Mouse (Mus musculus) intestine, embryonic 14.5 days (tissue): ENCODE data around the gene Cacna1s. TPM values are rescaled to one million over a fixed set of nuclear protein-coding genes. Genes with fewer than 3 reads are reported as not detected.

Experiments used
- ATAC-seq: fragments of 200-750 bp; cut with Nextera tagmentation; replicated peaks from 2 replicates; pipeline ENCODE4 v1.8.0; 2017; ENCODE audit warnings: low read depth, moderate number of reproducible peaks, moderate TSS enrichment, moderate library complexity; ENCODE audit not compliant: low FRiP score, low TSS enrichment
- DNase-seq: peaks from one replicate; pipeline ENCODE4 v3.0.0-alpha.2; 2018; ENCODE audit warnings: low spot score
- H3K27ac ChIP-seq: fragments of 300-500 bp; sonication (generic); 2 replicates; pipeline ENCODE4 v1.5.1; 2014; ENCODE audit warnings: low read depth, mild to moderate bottlenecking, control low read depth
- H3K27me3 ChIP-seq: fragments of 300-500 bp; sonication (generic); replicated peaks from 2 replicates; pipeline ENCODE4 v1.6.1; 2014; ENCODE audit warnings: low read length, control low read depth; ENCODE audit not compliant: control insufficient read depth, insufficient read depth
- H3K36me3 ChIP-seq: fragments of 300-500 bp; sonication (generic); 2 replicates; pipeline ENCODE4 v1.6.1; 2014; ENCODE audit warnings: low read length, control low read depth; ENCODE audit not compliant: control insufficient read depth, insufficient read depth
- H3K4me1 ChIP-seq: fragments of 300-500 bp; sonication (generic); replicated peaks from 2 replicates; pipeline ENCODE4 v1.6.1; 2014; ENCODE audit warnings: low read length, control low read depth, mixed read lengths; ENCODE audit not compliant: control insufficient read depth, insufficient read depth
- H3K4me2 ChIP-seq: fragments of 300-500 bp; sonication (generic); 2 replicates; pipeline ENCODE4 v1.6.1; 2014; ENCODE audit warnings: low read length
- H3K4me3 ChIP-seq: fragments of 300-500 bp; sonication (generic); 2 replicates; pipeline ENCODE4 v1.5.1; 2014; ENCODE audit warnings: low read depth, low read length, control low read depth, mixed read lengths
- H3K9ac ChIP-seq: fragments of 300-500 bp; sonication (generic); 2 replicates; pipeline ENCODE4 v1.6.1; 2014; ENCODE audit warnings: mild to moderate bottlenecking, low read length
- H3K9me3 ChIP-seq: fragments of 300-500 bp; sonication (generic); 2 replicates; pipeline ENCODE4 v1.6.1; 2016; ENCODE audit warnings: low read length, control low read depth; ENCODE audit not compliant: control insufficient read depth
- WGBS: fragments of 180-500 bp; shearing (Covaris S2); extraction: QIAGEN DNeasy Blood & Tissue Kit; methylation state at CpG from one replicate; pipeline ENCODE4 v1.1.7; 2014; 5-methylcytosine and 5-hydroxymethylcytosine counted together
- polyA plus RNA-seq: library from polyadenylated mRNA; unstranded; fragments of >200 nt; fragmentation: Nextera tagmentation; extraction: Ambion mirVana; gene quantifications from 2 replicates; pipeline ENCODE4 v1.2.1, GENCODE M21; 2014

Cacna1s gene
- polyA plus RNA-seq, 1 experiment from 2014 or later, result 0.08 TPM

DNA sequence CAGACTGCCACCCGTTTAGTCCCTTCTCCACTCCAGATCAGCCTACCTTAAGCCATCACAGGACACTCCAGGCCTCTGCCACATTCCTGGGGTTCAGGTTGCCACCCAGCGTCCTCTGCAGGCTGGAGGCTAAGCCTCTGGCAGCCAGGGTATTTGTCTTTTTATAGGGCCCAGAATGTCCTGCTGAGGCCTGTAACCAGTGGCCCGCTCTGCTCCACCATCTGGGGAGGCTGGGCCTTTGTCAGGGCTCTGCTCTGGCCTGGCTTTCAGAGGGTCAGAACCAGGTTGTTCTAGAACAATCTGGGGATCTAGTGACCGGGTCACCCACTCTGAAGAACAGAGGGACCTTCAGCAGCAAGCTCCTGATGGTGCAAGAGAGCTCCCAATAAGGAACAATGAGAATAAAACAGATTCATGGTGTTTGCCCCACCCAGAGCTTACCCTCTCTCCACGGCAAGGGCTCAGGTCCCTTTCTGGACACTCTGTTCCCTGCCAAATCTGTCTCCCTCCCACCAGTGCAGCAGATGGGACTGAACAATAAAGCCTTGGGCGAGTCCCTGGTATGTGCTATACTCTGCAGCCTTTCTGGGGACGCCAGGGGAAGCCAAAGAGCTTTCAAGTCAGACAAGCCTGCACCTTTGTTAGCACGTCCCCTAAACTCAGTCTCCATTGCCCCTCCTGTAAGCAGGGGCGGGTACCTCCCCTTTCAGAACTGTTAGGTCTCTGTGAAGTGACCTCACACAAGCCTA lies 8.7 kb downstream of the Cacna1s start:
- Histone ChIP-seq H3K4me1 (no peaks in the 10 kb centered on the region), H3K27me3 (no peaks in the 10 kb centered on the region), H3K4me2 (no peak overlapping the region), H3K4me3 (no peak overlapping the region), H3K36me3 (no peaks in the 10 kb centered on the region), H3K9ac (no peak overlapping the region), H3K9me3 (no peaks in the 10 kb centered on the region), H3K27ac (no peak overlapping the region)
- no peak for ATAC-seq
- DNase-seq, result no peak
- WGBS, result 55% methylated on average over 9 of the region's 9 CpGs

DNA sequence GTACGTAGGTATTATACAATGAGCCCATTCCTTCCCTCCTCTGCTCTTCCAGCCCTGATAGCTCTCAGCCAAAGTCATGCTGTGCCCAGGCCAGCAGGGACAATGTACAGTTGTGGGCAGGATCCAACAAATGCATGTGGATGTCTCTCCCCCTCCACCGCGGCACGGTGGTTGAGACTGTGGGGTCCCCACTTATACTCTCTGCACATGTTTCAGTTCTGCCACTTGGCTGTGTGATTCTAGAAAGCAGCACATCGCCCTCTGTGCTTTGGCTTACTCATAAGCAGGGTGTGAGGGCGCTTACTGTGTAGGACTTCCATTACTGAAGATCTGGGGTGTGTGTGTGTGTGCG lies 9.2 kb downstream of the Cacna1s start:
- Histone ChIP-seq H3K4me2 (no peak overlapping the region), H3K27me3 (no peaks in the 10 kb centered on the region), H3K4me1 (no peaks in the 10 kb centered on the region), H3K27ac (no peak overlapping the region), H3K36me3 (no peaks in the 10 kb centered on the region), H3K4me3 (no peak overlapping the region), H3K9me3 (no peaks in the 10 kb centered on the region), H3K9ac (no peak overlapping the region)
- WGBS, result 92% methylated on average over 7 of the region's 7 CpGs
- DNase-seq (no peak), ATAC-seq (no peak)

DNA sequence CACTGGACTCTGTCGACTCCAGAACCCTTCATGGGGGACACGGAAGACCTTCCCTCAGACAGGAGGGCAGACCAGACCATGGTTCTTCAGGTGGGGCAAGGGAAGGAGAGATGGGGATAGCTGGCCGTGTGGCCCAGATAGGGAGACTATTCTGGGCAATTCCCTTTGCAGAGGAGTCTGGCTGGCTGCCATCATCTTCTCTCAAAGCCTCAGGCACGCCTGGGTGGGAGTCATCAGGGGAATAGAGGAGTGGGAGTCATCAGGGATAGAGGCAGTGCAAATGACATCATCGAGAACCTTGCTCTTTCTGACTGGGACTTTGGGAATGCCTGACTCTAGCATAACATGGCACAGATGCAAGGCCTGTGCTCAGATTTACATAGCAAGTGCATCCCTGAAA lies 11.4 kb downstream of the Cacna1s start:
- no peak for ATAC-seq
- no peak overlapping the region for H3K27ac ChIP-seq
- H3K4me2 ChIP-seq, result no peak overlapping the region
- 65% methylated on average over 5 of the region's 5 CpGs for WGBS
- no peaks in the 10 kb centered on the region for H3K27me3 ChIP-seq
- no peaks in the 10 kb centered on the region for H3K9me3 ChIP-seq
- no peak overlapping the region for H3K4me3 ChIP-seq
- no peak overlapping the region for H3K9ac ChIP-seq
- no peak for DNase-seq
- H3K4me1 ChIP-seq, result no peaks in the 10 kb centered on the region
- H3K36me3 ChIP-seq, result no peaks in the 10 kb centered on the region

DNA sequence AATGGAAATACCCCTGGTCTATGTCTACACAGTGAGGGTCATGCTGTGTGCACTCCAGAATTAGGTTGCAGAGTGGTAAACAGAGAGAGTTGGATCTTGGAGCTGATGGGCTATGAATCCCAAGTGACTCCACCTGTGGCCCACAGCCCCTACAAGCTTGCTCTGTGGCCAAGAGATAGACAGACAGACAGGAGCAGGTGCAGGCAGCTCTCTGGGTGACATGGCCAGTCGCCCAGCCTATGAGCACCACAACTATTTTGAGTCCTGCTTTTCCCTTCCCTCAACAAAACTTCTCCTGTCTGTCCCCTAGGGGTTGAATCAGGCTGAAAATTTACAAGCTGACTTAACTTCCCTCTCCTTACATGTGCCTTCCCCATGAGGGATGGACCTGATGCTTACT lies 14.1 kb downstream of the Cacna1s start:
- Histone ChIP-seq H3K9me3 (no peaks in the 10 kb centered on the region), H3K36me3 (no peaks in the 10 kb centered on the region), H3K4me3 (no peak overlapping the region), H3K27ac (no peak overlapping the region), H3K27me3 (no peaks in the 10 kb centered on the region), H3K4me1 (no peaks in the 10 kb centered on the region), H3K9ac (no peak overlapping the region), H3K4me2 (no peak overlapping the region)
- WGBS, result 67% methylated on average over 1 of the region's 1 CpGs
- ATAC-seq, result no peak
- DNase-seq, result no peak

GRCm38 (mm10) chr1:136067579-136067978 lies 15.0 kb downstream of the Cacna1s start:
- WGBS, result 81% methylated on average over 3 of the region's 3 CpGs
- Histone ChIP-seq H3K36me3 (no peaks in the 10 kb centered on the region), H3K4me2 (no peak overlapping the region), H3K27ac (no peak overlapping the region), H3K27me3 (no peaks in the 10 kb centered on the region), H3K9ac (no peak overlapping the region), H3K4me1 (no peaks in the 10 kb centered on the region), H3K9me3 (no peaks in the 10 kb centered on the region), H3K4me3 (no peak overlapping the region)
- DNase-seq (no peak), ATAC-seq (no peak)

DNA sequence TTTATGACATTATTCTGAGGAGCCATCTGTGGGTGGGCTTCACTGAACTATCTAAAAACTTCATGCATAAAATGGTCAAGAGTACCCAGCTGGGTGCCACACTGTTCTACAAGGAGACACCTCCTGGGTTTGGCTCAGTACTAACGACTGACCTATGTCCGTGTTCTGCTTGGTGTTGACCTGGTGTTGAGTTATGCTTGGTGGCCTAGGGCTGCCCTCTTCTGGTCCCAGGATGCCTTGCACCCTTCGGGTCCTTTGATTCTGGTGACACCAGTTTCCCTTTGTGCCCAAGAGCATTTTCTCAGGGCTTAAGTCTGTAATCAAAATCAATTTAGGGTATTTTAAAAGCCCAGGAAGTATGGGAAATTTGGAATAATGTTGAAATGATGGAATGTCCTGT lies 23.5 kb downstream of the Cacna1s start:
- 8% methylated on average over 3 of the region's 3 CpGs for WGBS
- H3K9me3 ChIP-seq, result no peaks in the 10 kb centered on the region
- no peaks in the 10 kb centered on the region for H3K27me3 ChIP-seq
- no peaks in the 10 kb centered on the region for H3K4me1 ChIP-seq
- DNase-seq (peak; percentile 65), ATAC-seq (no peak)
- H3K9ac ChIP-seq, result no peak overlapping the region
- no peaks in the 10 kb centered on the region for H3K36me3 ChIP-seq
- H3K4me3 ChIP-seq, result no peak overlapping the region
- H3K27ac ChIP-seq, result no peak overlapping the region
- H3K4me2 ChIP-seq, result no peak overlapping the region

- H3K27me3 ChIP-seq, result no peaks in the 10 kb centered on the region
- ATAC-seq (no peak), DNase-seq (no peak)
- no peaks in the 10 kb centered on the region for H3K4me1 ChIP-seq
- no peak overlapping the region for H3K27ac ChIP-seq
- H3K4me3 ChIP-seq, result no peak overlapping the region
- H3K36me3 ChIP-seq, result no peaks in the 10 kb centered on the region
- 0 out of 2 replicates have a peak, but pooled peaks cover 5% of the 10 kb centered on the region for H3K9me3 ChIP-seq
- no peak overlapping the region for H3K9ac ChIP-seq
- H3K4me2 ChIP-seq, result no peak overlapping the region
- WGBS, result 73% methylated on average over 4 of the region's 4 CpGs
Measured at GRCm38 (mm10) chr1:136077656-136078055, 25.1 kb downstream of the Cacna1s start.

- Histone ChIP-seq H3K4me3 (no peak overlapping the region), H3K27ac (no peak overlapping the region), H3K4me2 (no peak overlapping the region), H3K9ac (no peak overlapping the region), H3K9me3 (0 out of 2 replicates have a peak, but pooled peaks cover 5% of the 10 kb centered on the region), H3K4me1 (no peaks in the 10 kb centered on the region), H3K36me3 (no peaks in the 10 kb centered on the region), H3K27me3 (no peaks in the 10 kb centered on the region)
- no peak for DNase-seq
- ATAC-seq, result 0 out of 2 replicates have a peak, but pooled peaks have one; percentile 47
- WGBS, result 88% methylated on average over 1 of the region's 1 CpGs
Measured at GRCm38 (mm10) chr1:136081161-136081560, 28.6 kb downstream of the Cacna1s start.

- DNase-seq (no peak), ATAC-seq (no peak)
- Histone ChIP-seq H3K9ac (no peak overlapping the region), H3K4me2 (no peak overlapping the region), H3K27me3 (no peaks in the 10 kb centered on the region), H3K4me3 (no peak overlapping the region), H3K36me3 (no peaks in the 10 kb centered on the region), H3K27ac (no peak overlapping the region), H3K9me3 (0 out of 2 replicates have a peak, but pooled peaks cover 5% of the 10 kb centered on the region), H3K4me1 (no peaks in the 10 kb centered on the region)
- 75% methylated on average over 3 of the region's 3 CpGs for WGBS
Measured at GRCm38 (mm10) chr1:136085988-136086685, 33.6 kb downstream of the Cacna1s start.
